Mouse (Mus musculus): ENCODE results near the gene Gm9495. TPM values are rescaled to one million over a fixed set of nuclear protein-coding genes. Genes with fewer than 3 reads are reported as not detected.
"Not testable (repeated sequence)": the region's sequence is repeated elsewhere in the genome, so short reads cannot be mapped to it uniquely, and the experiment has no call there.

The Gm9495 gene
- not detected for total RNA-seq (2021)
- long read RNA-seq, experiment 1, result 0 reads
- long read RNA-seq, experiment 2, result 0 reads

- DNase-seq (ENCODE audit: low spot score in 2 of 2), result not testable (repeated sequence)
These were observed at the start of gene Gm9495 for GRCm38 (mm10) chr8:69453465-69453864. Gene Gm9495, minus strand, starts transcription at chr8:69453565.

- not testable (repeated sequence) for DNase-seq (ENCODE audit: low spot score in 2 of 2)
These were observed 21.6 kb upstream of the Gm9495 start for GRCm38 (mm10) chr8:69474946-69475345.

- not testable (repeated sequence) for DNase-seq (ENCODE audit: low spot score in 2 of 2)
These were observed 33.3 kb downstream of the Gm9495 start for GRCm38 (mm10) chr8:69420018-69420417.

- DNase-seq (ENCODE audit: low spot score in 2 of 2), result no peak
These were observed 39.0 kb downstream of the Gm9495 start for GRCm38 (mm10) chr8:69414326-69414725.

GRCm38 (mm10) chr8:69404768-69405167 is 48.6 kb downstream of the Gm9495 start:
- DNase-seq (ENCODE audit: low spot score in 2 of 2), result no peak

GRCm38 (mm10) chr8:69399956-69400443 is 53.4 kb downstream of the Gm9495 start:
- DNase-seq (ENCODE audit: low spot score in 2 of 2), result peak; percentile 16 to 25

- DNase-seq (ENCODE audit: low spot score in 2 of 2), result peak; percentile 22 to 27
These were observed 54.0 kb downstream of the Gm9495 start for GRCm38 (mm10) chr8:69399181-69399955.

- no peak for DNase-seq (ENCODE audit: low spot score in 2 of 2)
These were observed 57.2 kb downstream of the Gm9495 start for GRCm38 (mm10) chr8:69396196-69396595.

GRCm38 (mm10) chr8:69395050-69395789 is 58.1 kb downstream of the Gm9495 start:
- DNase-seq (ENCODE audit: low spot score in 2 of 2), result peak; percentile 85 to 93

GRCm38 (mm10) chr8:69384361-69384760 is 69.0 kb downstream of the Gm9495 start:
- peak in 1 of 2 experiments; percentile 23 for DNase-seq (ENCODE audit: low spot score in 2 of 2)

Other genes with a start within 250 kb of the Gm9495 start
- 10 to 100 TPM; 13.3 to 18.8 TPM for gene Zfp930, start 244.5 kb downstream of the Gm9495 start, total RNA-seq (2021)
- gene D130040H23Rik, start 182.5 kb downstream of the Gm9495 start, total RNA-seq (2021), result 10 to 100 TPM; 19.4 to 24.1 TPM
- not detected for gene Gm7697, start 69.4 kb upstream of the Gm9495 start, total RNA-seq (2021)
- 10 to 100 TPM; 19.2 to 19.6 TPM for gene Zfp868, start 172.0 kb upstream of the Gm9495 start, total RNA-seq (2021)
- gene Zfp964, start 200.9 kb upstream of the Gm9495 start, total RNA-seq (2021), result 1 to 10 TPM; 3.1 to 4.9 TPM

All from left cerebral cortex, adult 18-20 months (tissue).